Mouse (Mus musculus) CH12.LX (cell line): Measurements from ENCODE around the gene Irf2. TPM values are rescaled to one million over a fixed set of nuclear protein-coding genes. Genes with fewer than 3 reads are reported as not detected.
A peak's percentile ranks its signal among the peaks of the same experiment; 100 is the strongest.

Source experiments
- DNase-seq: peaks from one replicate; pipeline ENCODE4 v3.0.0-alpha.2; 2013; ENCODE audit errors: extremely low read depth
- H3K27ac ChIP-seq: 2 replicates; pipeline ENCODE4 v1.5.1; 2012; ENCODE audit warnings: low read depth, mild to moderate bottlenecking, control low read depth, moderate library complexity; ENCODE audit not compliant: insufficient read depth
- H3K27me3 ChIP-seq: replicated peaks from 2 replicates; pipeline ENCODE3; 2012; ENCODE audit warnings: inconsistent platforms
- H3K36me3 ChIP-seq, 2 experiments: replicated peaks in 1 of 2; 2 replicates each; pipeline versions ENCODE3 to v1.6.1; 2012; ENCODE audit warnings: inconsistent platforms in 1 of 2, low read length in 1 of 2, mild to moderate bottlenecking in 1 of 2, mixed read lengths in 1 of 2, moderate library complexity in 1 of 2; ENCODE audit not compliant: control insufficient read depth in 1 of 2, insufficient read depth in 1 of 2
- H3K4me1 ChIP-seq, 2 experiments: 2 replicates each; pipeline ENCODE4 v1.6.1; 2012; ENCODE audit warnings: inconsistent platforms in 1 of 2, moderate library complexity in 1 of 2; ENCODE audit not compliant: insufficient read depth in 2 of 2, control insufficient read depth in 1 of 2
- H3K4me2 ChIP-seq: 2 replicates; pipeline ENCODE4 v1.6.1; 2012; ENCODE audit warnings: low read depth, mild to moderate bottlenecking, control low read depth; ENCODE audit not compliant: poor library complexity, insufficient read depth, severe bottlenecking
- H3K4me3 ChIP-seq, 3 experiments: fragments of 150-350 bp in 1 of 3; sonication (generic) in 1 of 3; replicated peaks in 1 of 3; 2 replicates each; pipeline versions ENCODE3 to v1.5.1; 2011 to 2012; ENCODE audit warnings: low read depth in 2 of 3, low read length in 2 of 3, mild to moderate bottlenecking in 2 of 3, moderate library complexity in 2 of 3, control low read depth in 1 of 3, improper control_type of control experiment in 1 of 3, inconsistent platforms in 1 of 3, mixed read lengths in 1 of 3; ENCODE audit not compliant: poor library complexity in 1 of 3
- H3K79me2 ChIP-seq: replicated peaks from 2 replicates; pipeline ENCODE4 v1.6.1; 2012; ENCODE audit warnings: mild to moderate bottlenecking, moderate library complexity; ENCODE audit not compliant: control insufficient read depth, poor library complexity, insufficient read depth, severe bottlenecking; ENCODE audit errors: extremely low read depth
- H3K9ac ChIP-seq: 2 replicates; pipeline ENCODE4 v1.6.1; 2012; ENCODE audit warnings: low read depth, mild to moderate bottlenecking, control low read depth, moderate library complexity; ENCODE audit not compliant: insufficient read depth
- H3K9me3 ChIP-seq: replicated peaks from 2 replicates; pipeline ENCODE3; 2012; ENCODE audit warnings: low read length, inconsistent platforms, mixed read lengths
- BHLHE40 ChIP-seq: IDR thresholded peaks from 2 replicates; pipeline ENCODE4 v1.6.1; 2011; ENCODE audit warnings: mild to moderate bottlenecking, low read depth, low read length, improper control_type of control experiment
- CTCF ChIP-seq, 2 experiments: IDR thresholded peaks in 1 of 2; conservative IDR thresholded peaks in 1 of 2; 2 replicates each; pipeline ENCODE4 v1.5.1; 2011 to 2012; ENCODE audit warnings: low read depth in 2 of 2, low read length in 2 of 2, improper control_type of control experiment in 1 of 2, inconsistent platforms in 1 of 2, mild to moderate bottlenecking in 1 of 2, moderate library complexity in 1 of 2
- JUN ChIP-seq: IDR thresholded peaks from 2 replicates; pipeline ENCODE4 v1.6.1; 2011; ENCODE audit warnings: low read depth, mild to moderate bottlenecking, low read length, improper control_type of control experiment, moderate library complexity; ENCODE audit not compliant: insufficient read depth
- MEF2A ChIP-seq: IDR thresholded peaks from 2 replicates; pipeline ENCODE4 v1.6.1; 2014; ENCODE audit warnings: low read depth, mild to moderate bottlenecking, inconsistent platforms, low read length, improper control_type of control experiment, borderline replicate concordance
- MXI1 ChIP-seq: IDR thresholded peaks from 2 replicates; pipeline ENCODE4 v1.6.1; 2011; ENCODE audit warnings: mild to moderate bottlenecking, low read depth, low read length, improper control_type of control experiment
- MYC ChIP-seq: IDR thresholded peaks from 2 replicates; pipeline ENCODE4 v1.6.1; 2011; ENCODE audit warnings: low read depth, mild to moderate bottlenecking, improper control_type of control experiment, low read length
- NELFE ChIP-seq: IDR thresholded peaks from 2 replicates; pipeline ENCODE4 v1.6.1; 2011; ENCODE audit warnings: low read depth, low read length, improper control_type of control experiment
- PAX5 ChIP-seq: IDR thresholded peaks from 2 replicates; pipeline ENCODE4 v1.6.1; 2012; ENCODE audit warnings: low read length, inconsistent platforms, mixed read lengths
- POLR2A ChIP-seq: IDR thresholded peaks from 2 replicates; pipeline ENCODE4 v1.6.1; 2011; ENCODE audit warnings: low read depth, mild to moderate bottlenecking, improper control_type of control experiment, low read length
- POLR2AphosphoS2 ChIP-seq: IDR thresholded peaks from 2 replicates; pipeline ENCODE4 v1.6.1; 2011; ENCODE audit warnings: low read depth, low read length, improper control_type of control experiment
- UBTF ChIP-seq: IDR thresholded peaks from 2 replicates; pipeline ENCODE4 v1.6.1; 2012; ENCODE audit warnings: low read depth, mild to moderate bottlenecking, inconsistent platforms, low read length, improper control_type of control experiment, moderate library complexity
- USF2 ChIP-seq: conservative IDR thresholded peaks from 2 replicates; pipeline ENCODE4 v1.6.1; 2011; ENCODE audit warnings: low read depth, low read length, improper control_type of control experiment
- ZKSCAN1 ChIP-seq: IDR thresholded peaks from 2 replicates; pipeline ENCODE4 v1.6.1; 2012; ENCODE audit warnings: low read depth, inconsistent platforms, low read length, improper control_type of control experiment, borderline replicate concordance
- ZMIZ1 ChIP-seq: IDR thresholded peaks from 2 replicates; pipeline ENCODE4 v1.6.1; 2012; ENCODE audit warnings: low read depth, mild to moderate bottlenecking, inconsistent platforms, low read length, improper control_type of control experiment
- dilution Hi-C: fragments of 300-500 bp; cut with MboI; formaldehyde crosslinking; loops from 2 replicates; pipeline ENCODE4 v1.14.3; 2020; ENCODE audit warnings: low sequenced_read_pairs; ENCODE audit not compliant: extremely low pct_unique_long_range_greater_than_20kb, extremely low pct_ligation_motif_present
- in situ Hi-C: fragments of 300-500 bp; cut with MboI; formaldehyde crosslinking; loops from 3 replicates; pipeline ENCODE4 v1.14.3; 2019; ENCODE audit warnings: low sequenced_read_pairs, low pct_ligation_motif_present, low pct_unique_long_range_greater_than_20kb, mixed read lengths
- polyA plus RNA-seq: library from polyadenylated mRNA; unstranded; fragments of >175 nt; gene quantifications from 2 replicates; pipeline ENCODE4 v1.2.1, GENCODE M21; 2012; ENCODE audit warnings: low read depth; ENCODE audit not compliant: insufficient read length
- total RNA-seq, 2 experiments: library from RNA; depleted of rRNA; stranded (reverse); fragments of 300-350 nt in 1 of 2; fragments of >200 nt in 1 of 2; gene quantifications; 2 replicates each; pipeline ENCODE4 v1.2.3; 2012 to 2014

Irf2 gene
- total and polyA plus RNA-seq, 3 experiments, result 7.1 to 37.4 (median 10.2) TPM

- TF ChIP-seq ZMIZ1 (no peak), USF2 (no peak), POLR2AphosphoS2 (no peak), JUN (peak; percentile 34; the same call in 1 of the 2 replicates), MEF2A (peak; percentile 51; the same call in 1 of the 2 replicates), UBTF (no peak), MYC (no peak)
Observed at GRCm38 (mm10) chr8:46714400-46714799, 25.1 kb upstream of the Irf2 start (continued).

GRCm38 (mm10) chr8:46716477-46716876, 23.1 kb upstream of the Irf2 start:
- Histone ChIP-seq H3K4me3 (no peak overlapping the region), H3K79me2 (no peaks in the 10 kb centered on the region), H3K4me1 (peaks cover 9 to 35% of the 10 kb centered on the region in 2 experiments), H3K27ac (no peak overlapping the region), H3K4me2 (no peak overlapping the region), H3K36me3 (no peaks in the 10 kb centered on the region), H3K27me3 (peaks cover 8% of the 10 kb centered on the region), H3K9me3 (no peaks in the 10 kb centered on the region), H3K9ac (no peak overlapping the region)
- in situ Hi-C loops (no loop called here), dilution Hi-C loops (no loop called here)
- TF ChIP-seq ZKSCAN1 (no peak), MXI1 (no peak), POLR2AphosphoS2 (no peak), POLR2A (no peak), PAX5 (no peak)
- DNase-seq, result no peak

GRCm38 (mm10) chr8:46717170-46717569, 22.4 kb upstream of the Irf2 start:
- DNase-seq, result no peak
- H3K4me3 ChIP-seq, result no peak overlapping the region
- H3K36me3 ChIP-seq, result no peaks in the 10 kb centered on the region
- no peak overlapping the region for H3K4me2 ChIP-seq
- H3K27ac ChIP-seq, result no peak overlapping the region
- H3K4me1 ChIP-seq, result peaks cover 8 to 28% of the 10 kb centered on the region in 2 experiments
- H3K9me3 ChIP-seq, result no peaks in the 10 kb centered on the region
- dilution Hi-C loops, result no loop called here
- no peaks in the 10 kb centered on the region for H3K79me2 ChIP-seq
- TF ChIP-seq CTCF (conservative IDR thresholded peaks at IDR 0.05 in 1 of 2, IDR thresholded peaks at IDR 0.05 in 1 of 2; ENCODE audit: low read depth in 2 of 2, low read length in 2 of 2) (no peak), NELFE (no peak), BHLHE40 (0 out of 2 replicates have a peak, but pooled peaks have one; percentile 41)
- TF ChIP-seq, all 38 proteins: peak for 1
- Histone ChIP-seq H3K9ac (no peak overlapping the region), H3K27me3 (peaks cover 8% of the 10 kb centered on the region)
- in situ Hi-C loops, result no loop called here
